Mouse (Mus musculus): ENCODE measurements around the gene Duoxa2. TPM values are rescaled to one million over a fixed set of nuclear protein-coding genes. Genes with fewer than 3 reads are reported as not detected.
A peak's percentile ranks its signal among the peaks of the same experiment; 100 is the strongest.

The Duoxa2 gene
- polyA plus RNA-seq, 1 experiment from 2014 or later, result 0.26 TPM

GRCm38 (mm10) chr2:122347257-122347656 is 48.6 kb downstream of the Duoxa2 start:
- peaks cover 11% of the 10 kb centered on the region; the same call in 1 of the 2 replicates for H3K27me3 ChIP-seq (ENCODE audit: insufficient read depth, poor library complexity, severe bottlenecking)
- H3K9me3 ChIP-seq, result no peaks in the 10 kb centered on the region
- no peak overlapping the region for H3K4me3 ChIP-seq
- 85% methylated on average over 3 of the region's 3 CpGs for WGBS
- H3K36me3 ChIP-seq, result no peaks in the 10 kb centered on the region
- peaks cover 15% of the 10 kb centered on the region for H3K4me1 ChIP-seq
- H3K27ac ChIP-seq, result no peak overlapping the region
- DNase-seq (ENCODE audit: low spot score), result no peak

DNA sequence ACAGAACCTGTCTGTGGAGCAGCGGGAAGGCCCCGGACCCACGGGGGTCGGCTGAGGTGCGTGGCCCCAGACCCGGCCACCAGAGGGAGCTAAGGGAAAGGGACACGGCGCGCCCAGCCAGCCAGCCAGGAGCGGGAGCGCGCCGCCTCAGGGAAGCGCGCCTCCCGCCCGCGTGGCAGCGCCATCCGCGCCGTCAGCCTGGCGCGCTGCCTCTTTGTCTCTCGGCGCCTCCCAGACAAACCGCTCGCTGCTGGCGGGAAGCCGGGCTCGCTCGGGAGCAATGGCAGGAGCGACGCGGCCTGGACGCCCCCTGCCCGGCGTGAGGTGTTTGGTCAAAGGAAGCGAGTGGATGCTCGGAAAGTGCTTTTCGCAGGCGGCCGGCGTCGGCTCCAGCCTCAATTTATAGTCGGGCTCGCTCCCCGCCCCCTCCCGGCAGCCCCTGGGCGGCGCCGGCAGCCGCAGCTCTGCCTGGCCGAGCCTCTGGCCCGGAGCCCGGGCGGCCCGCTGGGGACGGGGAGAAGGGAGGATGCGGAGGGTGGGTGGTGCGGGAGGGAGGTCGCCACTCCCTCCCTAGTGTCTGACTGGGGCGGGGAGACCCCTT is 49.9 kb downstream of the Duoxa2 start:
- under 1% methylated on average over 63 of the region's 63 CpGs for WGBS
- Histone ChIP-seq H3K9me3 (no peaks in the 10 kb centered on the region), H3K4me1 (peaks cover 22% of the 10 kb centered on the region), H3K36me3 (peaks cover 6% of the 10 kb centered on the region; the same call in 1 of the 2 replicates), H3K27ac (peak overlapping the region; percentile 95), H3K27me3 (ENCODE audit: insufficient read depth, poor library complexity, severe bottlenecking) (peaks cover 6% of the 10 kb centered on the region; the same call in 1 of the 2 replicates), H3K4me3 (peak overlapping the region; percentile 68)
- peak; percentile 89 for DNase-seq (ENCODE audit: low spot score)

DNA sequence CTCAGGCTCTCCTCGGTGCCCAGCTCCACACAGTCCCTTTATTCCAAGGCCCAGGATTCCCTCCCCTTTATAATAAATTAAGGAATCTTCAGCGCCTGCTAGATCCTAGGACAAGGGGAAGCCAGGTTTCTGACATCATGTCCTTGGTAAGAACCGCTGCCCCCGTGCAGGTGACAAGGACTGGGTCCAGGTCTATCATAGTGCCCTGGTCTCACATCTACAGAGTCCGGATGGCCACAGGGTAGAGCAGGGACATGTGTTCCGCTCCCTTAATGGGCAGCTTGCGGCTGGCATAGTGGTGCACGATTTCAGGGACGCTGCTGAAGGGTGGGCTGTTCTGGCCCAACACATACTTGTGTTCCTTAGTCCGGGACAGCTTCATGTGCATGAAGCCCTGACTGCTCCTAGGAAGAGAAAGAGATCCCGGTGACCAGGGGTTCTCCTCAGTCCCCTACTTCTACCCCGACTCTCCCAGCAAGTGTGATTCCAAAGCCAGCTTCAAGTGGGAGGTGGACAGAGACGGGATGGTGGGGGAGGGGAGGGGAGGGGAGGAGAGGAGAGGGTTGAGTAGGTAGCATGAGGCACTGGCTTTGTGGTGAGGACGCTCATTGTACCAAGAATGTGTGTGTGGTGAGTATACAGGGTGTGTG is 50.6 kb downstream of the Duoxa2 start:
- 6% methylated on average over 14 of the region's 14 CpGs for WGBS
- H3K27me3 ChIP-seq (ENCODE audit: insufficient read depth, poor library complexity, severe bottlenecking), result 0 out of 2 replicates have a peak, but pooled peaks cover 1% of the 10 kb centered on the region
- peaks cover 28% of the 10 kb centered on the region for H3K4me1 ChIP-seq
- peak overlapping the region; percentile 95 for H3K27ac ChIP-seq
- peaks cover 12% of the 10 kb centered on the region; the same call in 1 of the 2 replicates for H3K36me3 ChIP-seq
- peak; percentile 83 for DNase-seq (ENCODE audit: low spot score)
- H3K9me3 ChIP-seq, result no peaks in the 10 kb centered on the region
- peak overlapping the region; percentile 68 for H3K4me3 ChIP-seq

- Histone ChIP-seq H3K4me1 (peaks cover 36% of the 10 kb centered on the region), H3K36me3 (peaks cover 24% of the 10 kb centered on the region), H3K27me3 (ENCODE audit: insufficient read depth, poor library complexity, severe bottlenecking) (no peaks in the 10 kb centered on the region), H3K9me3 (no peaks in the 10 kb centered on the region), H3K27ac (no peak overlapping the region), H3K4me3 (no peak overlapping the region)
- DNase-seq (ENCODE audit: low spot score), result no peak
- 69% methylated on average over 5 of the region's 5 CpGs for WGBS
Measured at GRCm38 (mm10) chr2:122351156-122351930, 52.6 kb downstream of the Duoxa2 start.

DNA sequence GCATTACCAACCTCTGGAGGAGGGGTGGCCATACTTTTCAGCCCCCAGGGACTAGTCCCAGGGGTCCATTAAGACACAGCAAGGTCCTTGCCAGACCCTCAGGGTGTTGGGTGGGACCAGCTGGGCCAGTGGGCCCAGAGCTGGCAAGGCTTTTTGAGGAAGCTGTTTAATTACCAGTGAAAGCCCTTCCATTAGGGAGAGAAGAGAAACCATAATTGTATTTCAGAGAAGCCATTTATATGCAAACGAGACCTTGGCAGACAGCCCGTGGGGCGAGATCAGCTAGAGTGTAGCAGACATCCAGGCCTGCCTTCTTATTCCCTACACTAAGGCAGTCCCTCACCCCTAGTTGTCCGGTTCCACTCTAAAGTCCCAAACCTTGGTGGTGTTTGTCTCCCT is 53.2 kb downstream of the Duoxa2 start:
- WGBS, result 83% methylated on average over 4 of the region's 4 CpGs
- peaks cover 27% of the 10 kb centered on the region for H3K36me3 ChIP-seq

More for the DNA sequence above, 53.2 kb downstream of the Duoxa2 start:
- H3K27me3 ChIP-seq (ENCODE audit: insufficient read depth, poor library complexity, severe bottlenecking), result no peaks in the 10 kb centered on the region
- peaks cover 36% of the 10 kb centered on the region for H3K4me1 ChIP-seq
- H3K4me3 ChIP-seq, result no peak overlapping the region
- no peak overlapping the region for H3K27ac ChIP-seq
- no peak for DNase-seq (ENCODE audit: low spot score)
- no peaks in the 10 kb centered on the region for H3K9me3 ChIP-seq

Other genes with a start within 250 kb of the Duoxa2 start
- 8.2 and 8.8 TPM in 2 replicates for gene Spg11, start 180.5 kb upstream of the Duoxa2 start, polyA plus RNA-seq (2016; fragmentation: Nextera tagmentation; extraction: Ambion mirVana)
- gene B2m, start 151.2 kb upstream of the Duoxa2 start, polyA plus RNA-seq (2016; fragmentation: Nextera tagmentation; extraction: Ambion mirVana), result 143 and 154 TPM in 2 replicates
- 0.11 TPM in 1 of 2 replicates, not detected in the other for gene Trim69, start 138.2 kb upstream of the Duoxa2 start, polyA plus RNA-seq (2016; fragmentation: Nextera tagmentation; extraction: Ambion mirVana)
- 0.05 TPM in 1 of 2 replicates, not detected in the other for gene Patl2, start 112.7 kb upstream of the Duoxa2 start, polyA plus RNA-seq (2016; fragmentation: Nextera tagmentation; extraction: Ambion mirVana)
- gene Terb2, start 112.6 kb upstream of the Duoxa2 start, polyA plus RNA-seq (2016; fragmentation: Nextera tagmentation; extraction: Ambion mirVana), result not detected in 2 replicates
- gene Sord, start 64.2 kb upstream of the Duoxa2 start, polyA plus RNA-seq (2016; fragmentation: Nextera tagmentation; extraction: Ambion mirVana), result 40.8 and 41.3 TPM in 2 replicates
- gene Duox2, start 451 bp upstream of the Duoxa2 start, polyA plus RNA-seq (2016; fragmentation: Nextera tagmentation; extraction: Ambion mirVana), result not detected in 2 replicates
- gene Duoxa1, start 14.8 kb downstream of the Duoxa2 start, polyA plus RNA-seq (2016; fragmentation: Nextera tagmentation; extraction: Ambion mirVana), result not detected in 2 replicates
- 0.02 TPM in 1 of 2 replicates, not detected in the other for gene Duox1, start 16.8 kb downstream of the Duoxa2 start, polyA plus RNA-seq (2016; fragmentation: Nextera tagmentation; extraction: Ambion mirVana)
- gene Shf, start 70.3 kb downstream of the Duoxa2 start, polyA plus RNA-seq (2016; fragmentation: Nextera tagmentation; extraction: Ambion mirVana), result 3.2 and 5.4 TPM in 2 replicates
- gene Slc28a2, start 127.6 kb downstream of the Duoxa2 start, polyA plus RNA-seq (2016; fragmentation: Nextera tagmentation; extraction: Ambion mirVana), result 0.10 and 0.26 TPM in 2 replicates
- not detected in 2 replicates for gene Gm14085, start 186.0 kb downstream of the Duoxa2 start, polyA plus RNA-seq (2016; fragmentation: Nextera tagmentation; extraction: Ambion mirVana)

Measured in heart, embryonic 10.5 days (tissue).